Mouse (Mus musculus): ENCODE data around the gene Acer3.

Acer3 gene

DNA sequence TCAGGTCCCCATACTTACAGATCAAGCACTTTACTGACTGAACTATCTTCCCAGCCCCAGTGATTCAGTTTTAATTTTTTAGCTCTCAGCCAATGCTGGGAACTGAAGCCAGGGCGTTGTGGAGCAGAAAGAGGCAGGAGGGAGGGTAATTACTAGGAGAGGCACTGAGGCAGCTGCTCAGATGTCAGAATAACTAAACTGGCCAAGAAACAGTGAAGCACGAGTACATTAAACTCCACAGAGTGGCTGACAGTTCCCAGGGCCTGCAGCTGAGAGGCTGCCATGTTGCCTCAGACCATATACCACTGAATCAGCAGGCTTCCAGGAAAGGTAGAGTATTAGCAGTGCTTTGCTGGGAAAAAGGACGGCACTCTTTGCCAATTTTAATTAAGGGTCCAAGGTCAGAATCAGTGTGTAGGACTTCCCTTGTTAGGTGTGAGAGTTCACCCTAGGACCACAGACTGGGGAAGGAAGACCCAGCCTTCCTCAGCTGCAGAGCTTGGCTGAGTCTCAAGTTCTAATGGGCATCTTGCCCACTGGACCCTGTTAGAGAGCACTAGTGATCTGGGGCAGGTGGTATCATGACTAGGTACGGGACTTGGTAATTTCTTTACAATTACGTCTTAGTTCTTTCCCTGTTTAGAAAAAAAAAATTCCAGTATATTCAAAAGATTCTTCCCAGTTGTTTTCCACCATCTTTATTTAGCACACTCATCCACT lies 11.8 kb upstream of the Acer3 start:
- no peak for DNase-seq

DNA sequence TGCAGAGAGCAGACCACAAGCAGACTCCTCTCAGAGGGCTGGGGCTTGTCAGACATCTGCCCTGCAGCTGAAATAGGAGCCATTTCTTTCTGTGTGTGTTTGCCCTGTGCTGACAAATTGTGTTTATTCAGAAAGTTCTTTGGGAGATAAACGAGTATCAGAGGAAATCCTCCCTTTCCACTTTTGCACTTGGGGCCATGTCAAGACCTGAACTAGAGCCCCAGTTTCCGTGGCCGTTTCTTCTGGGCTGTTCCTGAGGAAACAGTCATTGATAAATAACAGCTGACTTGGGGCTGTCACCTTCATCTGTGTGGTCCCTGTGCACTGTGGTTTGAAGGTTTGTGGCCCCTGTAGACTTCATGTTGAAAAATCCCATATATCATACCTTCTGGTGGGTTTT lies 10.9 kb upstream of the Acer3 start:
- DNase-seq, result peak; percentile 42

DNA sequence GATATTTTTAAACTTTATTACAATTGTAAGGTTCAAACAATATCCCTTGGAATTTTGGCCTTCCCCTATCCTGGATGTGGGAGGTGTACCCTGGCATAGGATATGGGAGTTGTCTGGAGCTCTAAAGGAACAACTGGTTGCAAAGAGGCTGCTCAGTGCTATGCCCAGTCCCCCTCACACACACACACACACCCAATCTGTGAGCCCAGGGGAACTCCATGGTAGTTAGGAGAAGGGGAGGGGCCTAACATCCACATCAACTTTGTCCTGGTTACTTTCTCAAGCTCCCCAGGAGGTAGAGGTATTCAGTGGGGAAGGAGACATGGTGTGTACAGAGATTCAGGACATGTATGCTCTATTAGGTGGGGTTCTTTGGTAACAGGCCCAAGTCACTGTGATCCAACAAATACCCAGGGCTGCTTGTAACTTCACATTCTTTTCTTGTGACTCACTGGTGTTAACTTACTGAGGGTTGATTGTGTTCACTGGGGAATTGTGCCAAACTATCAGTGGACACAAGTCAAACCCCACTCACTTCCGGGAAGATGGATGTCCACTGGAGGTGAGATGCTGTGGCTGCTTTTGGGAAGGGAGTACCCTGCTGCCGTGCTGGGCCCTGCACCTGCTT lies 9.5 kb upstream of the Acer3 start:
- peak; percentile 55 for DNase-seq

DNA sequence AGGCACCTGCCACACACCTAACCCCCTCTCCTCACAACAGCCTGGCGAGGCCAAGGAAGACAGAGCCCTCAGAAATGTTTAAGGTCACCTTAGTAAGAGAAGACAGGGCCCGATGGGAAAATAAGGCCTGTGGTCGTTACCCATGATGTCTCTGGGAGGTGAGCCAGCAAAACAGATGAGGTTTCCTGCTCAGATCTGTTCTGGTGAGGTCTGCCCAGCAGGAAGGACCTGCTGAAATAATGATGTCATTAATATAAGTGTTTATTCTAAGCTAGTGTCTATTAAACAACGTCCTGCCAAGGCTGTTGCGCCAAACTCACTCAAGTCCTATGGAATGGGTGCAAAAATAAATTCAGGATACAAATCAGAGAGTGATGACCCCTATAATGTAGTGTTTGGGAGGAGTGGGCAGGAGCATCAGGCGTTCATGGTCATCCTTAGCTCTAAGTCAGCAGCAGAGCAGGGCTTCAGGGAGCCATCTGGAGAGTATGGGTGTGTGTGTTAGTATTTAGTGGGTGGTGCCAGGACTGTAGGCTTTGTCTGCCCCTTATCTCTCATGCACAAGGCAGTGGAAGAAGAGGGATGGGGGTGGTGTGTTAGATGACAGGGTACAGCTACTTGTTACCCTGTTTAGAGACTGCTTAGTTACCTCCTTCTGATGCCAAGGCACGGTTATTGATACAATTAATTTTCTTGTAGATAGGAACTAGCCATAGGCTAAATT lies 8.8 kb upstream of the Acer3 start:
- DNase-seq, result peak; percentile 72

DNA sequence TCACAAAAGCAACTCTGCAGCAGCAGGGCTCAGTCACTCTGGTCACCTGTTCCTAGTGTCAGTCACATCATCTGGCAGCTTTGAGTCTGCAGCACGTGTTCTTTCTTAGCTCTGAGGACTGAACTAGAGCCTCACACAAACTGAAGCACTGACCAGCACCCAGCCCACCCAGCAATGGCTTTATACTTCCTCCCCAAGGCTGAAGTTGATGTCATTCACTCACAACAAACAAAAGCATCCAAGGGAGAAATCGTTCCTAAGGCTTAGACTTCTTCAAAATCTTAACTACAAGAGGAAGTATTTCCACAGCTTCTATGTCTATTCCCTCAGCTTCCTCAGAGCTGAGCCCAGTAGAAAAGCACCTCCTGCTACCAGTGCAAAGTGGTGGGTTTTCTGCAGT lies 7.3 kb upstream of the Acer3 start:
- DNase-seq, result no peak

DNA sequence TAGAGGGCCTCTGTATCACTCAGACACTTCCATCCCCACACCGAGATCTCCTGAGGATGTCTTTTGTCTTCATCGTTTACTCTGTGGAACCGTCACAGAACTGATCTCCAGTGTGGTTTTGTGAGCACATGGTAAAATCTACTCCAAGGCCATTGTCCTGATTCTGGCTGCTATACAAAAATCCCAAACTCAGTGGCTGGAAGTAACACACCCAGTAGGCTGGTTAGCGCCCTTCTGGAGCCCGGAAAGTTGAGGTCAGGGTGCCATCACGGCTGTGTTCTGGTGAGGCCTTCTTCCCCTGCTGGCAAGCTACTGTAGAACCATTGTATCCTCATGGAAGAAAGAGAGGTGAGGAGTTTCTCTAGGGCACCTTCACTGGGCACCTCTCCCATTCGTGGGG lies 5.0 kb upstream of the Acer3 start:
- peak; percentile 51 for DNase-seq

DNA sequence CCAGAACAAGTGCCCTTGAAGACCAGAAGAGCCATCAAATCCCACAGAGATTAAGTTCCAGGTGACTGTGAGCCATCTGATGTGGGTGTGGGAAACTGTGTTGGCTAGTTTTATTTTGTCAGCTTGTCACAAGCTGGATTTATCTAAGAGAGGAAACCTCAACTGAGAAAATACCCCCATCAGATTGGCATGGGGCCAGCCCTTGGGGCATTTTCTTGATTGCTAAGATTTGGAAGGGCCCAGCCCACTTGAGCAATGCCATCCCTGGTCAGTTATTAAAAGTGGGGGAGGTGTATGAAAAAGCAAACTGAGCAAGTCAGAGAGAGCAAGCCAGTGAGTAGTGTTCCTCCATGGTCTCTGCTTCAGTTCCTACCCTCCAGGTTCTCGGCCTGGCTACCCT lies 3.2 kb upstream of the Acer3 start:
- DNase-seq, result no peak

DNA sequence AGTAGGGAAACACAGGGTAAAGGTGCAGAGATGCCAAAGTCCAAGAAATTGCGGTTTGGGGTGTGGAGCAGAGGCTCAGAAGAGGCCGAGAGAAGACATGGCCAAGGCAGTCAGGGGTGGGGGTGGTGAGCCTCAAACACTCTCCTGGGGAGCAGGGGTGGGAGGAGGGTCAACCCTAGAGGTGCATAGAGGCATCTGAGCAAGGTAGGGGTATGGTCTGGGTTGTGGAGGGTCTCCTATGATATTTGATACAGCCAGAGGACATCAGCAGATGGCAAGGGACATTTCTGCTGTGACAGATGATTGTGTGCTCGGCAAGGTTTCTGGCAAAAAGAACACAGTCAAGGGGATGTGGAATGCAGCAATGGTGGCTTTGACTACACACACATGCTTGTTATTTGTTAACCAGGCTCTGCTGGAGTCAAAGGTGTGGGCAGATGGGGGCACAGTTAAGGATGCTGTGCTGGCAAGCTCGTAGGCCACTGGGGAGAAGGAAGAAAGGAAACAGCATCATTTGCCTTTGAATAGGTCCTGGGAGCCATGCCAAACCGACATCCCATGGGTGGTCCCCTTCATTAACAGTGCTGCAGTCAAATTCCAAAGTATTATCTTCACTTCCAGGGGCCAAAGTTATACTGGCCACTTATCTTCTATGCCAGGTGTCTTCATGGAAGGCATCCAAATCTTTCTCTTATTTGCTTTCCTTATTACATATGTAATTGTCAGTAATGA lies 2.4 kb upstream of the Acer3 start:
- DNase-seq, result peak; percentile 75

DNA sequence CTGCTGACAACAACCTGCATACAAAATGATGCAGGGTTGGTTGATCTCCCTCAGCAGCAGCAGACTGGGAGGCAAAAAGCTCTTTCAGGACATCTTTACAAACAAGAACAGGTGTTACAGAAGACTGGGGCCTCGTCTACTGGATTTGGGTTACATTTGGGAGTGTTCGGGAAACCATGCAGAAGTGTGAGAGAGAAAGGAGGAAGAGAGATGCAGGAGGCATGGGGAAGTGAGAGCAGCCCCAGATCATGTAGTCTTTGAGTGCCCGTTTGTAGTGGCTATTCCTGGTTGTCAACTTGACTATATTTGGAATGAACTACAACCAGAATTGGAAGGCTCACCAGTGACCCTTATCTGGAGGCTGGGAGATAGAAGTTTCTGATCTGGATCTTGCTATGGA lies 1.4 kb upstream of the Acer3 start:
- peak; percentile 43 for DNase-seq

DNA sequence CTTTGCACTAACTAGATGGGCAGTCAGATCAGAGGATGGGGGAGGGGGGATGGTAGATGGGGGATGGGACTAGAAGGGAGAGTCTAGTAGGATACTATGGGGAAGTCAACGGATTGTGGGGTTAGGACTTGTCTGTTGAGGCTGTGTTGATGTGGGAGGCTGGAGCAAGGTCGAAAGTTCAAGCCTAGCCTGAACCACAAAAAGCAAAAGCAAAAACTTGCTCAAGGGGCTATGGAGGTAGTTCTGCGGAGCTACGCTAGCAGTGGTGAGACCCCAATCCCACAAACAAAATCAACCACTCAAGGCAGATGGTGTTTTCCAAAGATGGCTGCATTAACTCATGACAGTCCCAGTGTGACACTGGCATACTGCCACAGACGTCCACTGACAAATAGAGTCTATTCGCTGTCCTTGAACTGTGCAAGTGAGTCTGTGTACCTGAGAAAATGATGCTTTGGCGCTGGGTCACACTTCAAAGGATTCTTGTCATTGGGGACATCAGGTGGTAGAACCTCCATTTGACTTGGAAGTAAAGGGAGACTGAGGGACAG lies 927 bp downstream of the Acer3 start:
- DNase-seq, result no peak

DNA sequence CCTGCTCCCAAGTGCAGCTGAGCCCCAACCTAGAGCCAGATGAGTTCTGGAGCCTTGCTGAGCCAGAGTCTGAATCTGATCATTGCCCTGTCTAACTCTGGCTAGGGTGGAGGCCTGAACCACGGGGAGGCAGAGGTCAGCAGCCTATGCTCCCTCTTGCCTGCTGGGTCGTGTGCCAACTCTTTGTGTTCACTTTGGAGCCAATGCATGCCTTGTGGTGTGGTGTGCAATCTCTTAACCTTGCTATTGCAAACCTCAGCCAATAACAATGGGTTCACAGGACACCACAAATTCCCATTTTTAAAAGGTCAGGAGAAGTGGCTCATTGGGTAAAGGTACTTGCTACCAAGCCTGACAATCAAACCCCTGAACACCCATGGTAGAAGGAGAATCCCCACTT lies 4.4 kb downstream of the Acer3 start:
- DNase-seq, result peak; percentile 79

DNA sequence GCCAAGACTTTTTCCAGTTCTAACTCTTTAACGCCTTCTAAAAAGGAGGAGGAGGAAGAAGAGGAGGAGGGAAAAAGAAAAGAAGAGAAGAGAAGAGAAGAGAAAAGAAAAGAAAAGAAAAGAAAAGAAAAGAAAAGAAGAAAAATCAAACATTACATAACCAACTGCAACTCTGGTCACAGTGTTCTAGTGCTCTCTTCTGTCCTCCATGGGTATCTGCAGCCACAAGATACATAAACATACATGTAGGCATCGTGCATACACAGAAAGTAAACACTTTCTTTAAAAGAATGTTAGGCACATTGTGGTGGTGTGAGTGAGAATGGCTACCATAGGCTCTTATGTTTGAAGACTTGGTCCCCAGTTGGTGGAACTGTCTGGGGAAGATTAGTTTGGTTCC lies 5.9 kb downstream of the Acer3 start:
- no peak for DNase-seq

DNA sequence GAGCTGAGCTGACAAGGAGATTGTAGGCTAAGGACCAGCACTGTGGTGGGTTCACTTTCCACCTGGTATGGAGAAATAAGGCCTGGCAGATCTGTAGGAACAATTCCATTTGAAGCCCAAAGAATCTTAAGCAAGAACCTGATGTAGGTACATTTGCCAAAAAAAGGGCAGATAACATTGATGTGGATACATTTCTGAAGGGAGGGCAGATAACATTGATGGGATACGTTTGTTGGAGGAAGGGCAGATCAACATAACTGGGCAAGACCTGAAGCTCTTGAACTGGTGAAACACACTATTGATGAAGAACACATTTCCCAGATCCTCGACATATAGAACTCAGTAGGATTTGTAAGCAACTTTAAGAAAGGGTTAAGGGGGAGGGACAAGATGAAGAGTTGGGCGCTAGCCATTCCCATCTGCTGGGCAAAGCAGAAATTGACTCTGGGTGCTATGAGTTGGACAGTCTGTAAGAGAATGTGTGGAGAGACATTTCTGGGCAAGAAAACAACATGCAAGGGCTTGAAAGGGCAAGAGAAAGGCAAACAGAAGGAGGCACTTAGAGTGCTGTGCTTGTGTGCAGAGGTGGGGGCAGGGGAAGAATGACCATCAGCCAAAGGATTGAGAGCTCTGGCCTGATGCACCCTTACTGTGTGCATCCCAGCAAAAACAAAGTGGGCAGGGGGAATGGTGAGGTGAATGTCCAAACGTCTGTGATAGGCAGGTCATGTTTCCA lies 8.7 kb downstream of the Acer3 start:
- peak; percentile 73 for DNase-seq

DNA sequence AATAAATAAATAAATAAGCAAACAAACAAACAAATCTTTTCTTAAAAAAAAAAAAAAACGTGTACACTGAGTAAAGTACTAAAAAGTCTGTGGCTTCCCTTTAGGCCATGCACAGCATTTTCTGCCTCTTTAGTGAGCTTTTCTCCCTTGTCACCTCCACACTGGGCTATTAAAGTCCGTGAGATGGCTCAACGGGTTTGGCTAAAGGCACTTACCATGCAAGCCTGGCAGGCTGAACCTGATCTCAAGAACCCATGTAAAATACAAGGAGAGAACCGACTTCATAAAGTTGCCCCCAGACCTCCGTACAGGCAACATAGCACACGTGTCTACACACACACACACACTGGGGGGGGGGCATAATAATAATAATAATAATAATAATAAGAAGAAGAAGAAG lies 10.7 kb downstream of the Acer3 start:
- no peak for DNase-seq

DNA sequence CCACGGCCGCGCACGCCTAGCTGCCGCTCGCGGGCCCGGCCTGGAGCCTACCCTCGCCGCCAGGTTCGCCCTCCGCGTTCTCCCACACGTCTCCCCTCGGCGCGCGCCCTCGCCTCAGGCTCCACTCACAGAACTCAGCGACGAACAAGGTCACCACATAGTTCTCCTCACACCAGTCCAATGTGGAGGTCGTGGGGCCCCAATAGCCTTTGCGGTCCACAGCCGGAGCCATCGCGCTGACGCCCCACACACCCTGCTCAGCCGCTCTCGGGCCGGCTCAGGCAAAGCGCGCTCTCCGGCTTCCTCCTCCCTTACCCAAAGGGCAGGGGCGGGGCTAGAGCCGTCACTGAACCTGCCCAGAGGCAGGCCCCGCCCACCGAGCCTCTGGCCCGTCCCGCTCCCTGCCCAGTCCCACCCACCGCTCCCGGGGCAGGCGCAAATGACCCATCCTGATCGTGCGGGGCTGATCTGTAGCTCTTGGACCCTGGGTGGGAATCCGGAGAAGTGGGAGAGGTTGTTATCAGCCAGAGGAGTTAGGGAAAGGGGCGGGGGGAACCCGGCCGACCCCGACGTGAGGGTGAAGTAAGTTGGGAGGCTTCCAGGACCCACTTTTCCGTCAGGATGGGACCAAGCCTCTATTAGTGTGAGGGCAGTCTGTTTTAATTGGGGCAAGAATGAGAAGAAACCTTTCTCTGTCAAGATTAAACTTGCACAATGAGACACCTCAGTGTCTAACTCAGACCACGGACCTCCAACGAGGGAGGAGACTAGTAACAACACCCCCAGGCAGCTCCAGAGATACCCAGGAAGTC lies 11.6 kb downstream of the Acer3 start:
- DNase-seq, result peak; percentile 98

DNA sequence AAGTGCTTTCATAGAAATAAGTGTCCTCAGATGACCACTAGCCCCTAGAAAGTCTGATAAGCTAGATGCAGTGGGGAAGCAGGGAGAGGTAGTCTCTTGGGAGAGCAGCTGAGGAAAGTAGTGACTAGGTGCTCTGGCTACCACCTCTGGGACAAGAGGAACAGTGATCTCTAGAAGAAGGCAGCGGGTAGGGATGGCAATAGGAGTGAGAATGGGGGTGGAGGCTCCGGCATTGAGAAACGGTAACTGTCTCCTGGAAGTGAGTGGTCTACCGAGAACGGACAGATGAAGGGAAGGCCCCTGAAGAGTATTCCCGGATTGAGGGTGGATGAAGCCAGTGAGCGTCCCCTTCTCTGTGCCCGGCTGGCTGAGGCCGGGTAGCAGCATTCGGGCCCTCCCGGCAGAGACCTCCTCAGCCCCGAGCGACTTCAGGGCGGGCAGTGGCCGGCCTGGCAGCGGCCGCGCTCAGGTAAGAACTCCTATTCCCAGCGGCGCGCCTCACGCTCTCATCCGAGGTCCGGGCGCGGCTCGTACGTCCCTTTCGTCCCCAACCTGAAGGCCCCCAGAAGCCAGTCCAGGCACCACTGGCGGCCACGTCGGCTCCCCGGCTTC lies 12.3 kb downstream of the Acer3 start:
- DNase-seq, result no peak

DNA sequence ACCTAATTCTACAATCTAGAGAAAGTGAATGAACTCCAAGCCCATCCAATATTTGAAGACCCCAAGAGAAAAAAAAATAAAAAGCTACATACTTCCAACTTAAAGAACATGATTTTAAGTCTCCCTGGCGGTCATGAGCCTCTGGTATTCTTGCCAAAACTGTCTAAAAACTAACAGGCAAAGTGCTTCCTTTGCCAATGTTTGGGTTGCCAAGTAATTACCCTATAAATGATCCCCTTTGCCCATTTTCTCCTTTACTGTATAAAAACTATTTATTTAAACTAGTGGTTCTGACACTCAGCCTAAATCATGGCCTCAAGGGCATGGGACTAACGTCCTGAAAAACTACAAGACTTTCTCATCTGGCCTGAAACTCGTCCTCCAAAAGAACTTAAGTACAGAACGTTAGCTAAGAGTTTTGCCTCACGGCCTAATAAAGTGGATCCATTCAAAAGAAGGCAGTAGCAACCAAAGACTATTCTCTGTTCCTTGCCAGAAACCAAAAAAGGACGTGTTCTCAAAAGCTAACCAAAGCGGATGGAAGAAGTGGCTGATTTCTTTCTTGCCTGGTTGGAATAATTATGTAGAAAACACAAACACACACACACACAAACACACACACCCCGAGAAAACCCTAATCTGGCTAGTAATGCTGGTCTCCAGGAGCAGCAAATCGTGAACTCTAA lies 12.9 kb downstream of the Acer3 start:
- DNase-seq, result no peak

DNA sequence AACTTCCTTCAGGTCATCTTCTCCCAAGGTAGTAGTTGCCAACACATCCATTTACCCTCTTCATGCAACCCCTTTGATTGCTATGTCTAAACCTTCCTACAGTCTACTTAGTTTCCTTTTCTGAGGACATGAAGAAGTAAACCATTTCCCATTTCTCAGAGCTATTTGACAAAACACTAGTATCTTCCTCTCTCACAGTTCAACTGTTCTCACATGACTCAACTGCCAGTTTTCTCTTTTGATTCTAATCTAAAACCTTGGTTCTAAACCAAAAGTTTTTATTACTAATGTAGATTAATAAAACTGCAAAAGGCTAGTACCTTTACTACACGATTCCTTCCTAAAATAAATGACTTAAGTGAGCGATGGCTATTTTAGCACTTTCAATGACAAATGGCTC lies 13.6 kb downstream of the Acer3 start:
- no peak for DNase-seq

DNA sequence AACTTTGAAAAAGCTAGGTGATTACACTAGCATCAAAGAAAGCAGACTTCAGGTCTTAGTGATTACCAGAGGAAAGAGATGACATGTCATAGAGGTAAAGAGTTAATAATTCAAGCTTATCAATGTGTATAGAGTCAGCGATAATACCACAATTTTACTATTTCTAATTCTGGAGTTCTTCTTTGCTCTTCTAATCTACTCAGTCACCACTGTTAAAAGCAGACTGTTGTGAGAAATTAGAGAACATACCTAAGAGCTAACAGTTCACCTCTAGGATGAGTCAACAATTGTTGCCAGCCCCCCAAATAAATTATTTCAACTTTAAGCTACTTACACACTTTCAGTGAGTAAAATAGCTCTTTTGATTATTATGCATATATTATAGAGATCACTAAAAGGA lies 28.1 kb downstream of the Acer3 start:
- no peak for DNase-seq

DNA sequence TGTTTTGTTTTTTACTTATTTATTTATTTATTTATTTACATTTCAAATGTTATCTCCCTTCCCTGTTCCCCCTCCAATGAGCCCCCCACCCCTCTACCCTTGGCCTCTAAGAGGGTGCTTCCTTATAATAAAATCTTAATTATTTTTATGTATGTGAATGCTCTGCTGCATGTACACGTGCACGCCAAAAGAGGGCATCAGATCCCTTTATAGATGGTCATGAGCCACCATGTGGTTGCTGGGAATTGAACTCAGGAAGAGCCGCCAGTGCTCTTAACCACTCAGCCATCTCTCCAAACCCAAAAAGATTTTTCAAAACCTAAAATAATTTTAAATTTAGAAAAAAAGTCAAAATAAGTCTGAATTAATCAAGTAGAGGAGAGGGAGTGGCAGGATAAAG lies 31.4 kb downstream of the Acer3 start:
- peak; percentile 68 for DNase-seq

DNA sequence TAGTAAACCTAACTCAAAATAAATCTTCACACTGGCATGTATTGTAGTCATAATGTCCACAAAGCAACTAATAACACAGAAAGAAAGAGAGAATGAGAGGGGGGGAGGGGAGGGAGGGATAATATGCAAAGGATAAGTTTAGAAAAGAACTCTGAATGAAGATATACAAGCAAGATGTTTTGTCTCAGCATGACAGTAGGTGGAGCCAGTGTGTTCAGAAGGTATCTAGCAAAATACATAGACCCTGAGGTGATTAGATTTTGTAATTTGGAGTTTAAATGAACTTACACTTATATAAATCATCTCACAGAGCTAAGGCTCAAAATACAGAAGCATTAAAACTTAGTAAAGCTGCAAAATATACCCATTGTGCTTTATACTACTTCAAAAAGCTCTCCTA lies 44.7 kb downstream of the Acer3 start:
- peak; percentile 41 for DNase-seq
